Mouse (Mus musculus): ENCODE measurements around the gene Tfe3. TPM values are rescaled to one million over a fixed set of nuclear protein-coding genes. Genes with fewer than 3 reads are reported as not detected.

The Tfe3 gene
- polyA plus RNA-seq, 1 experiment from 2014 or later, result 21.7 TPM

DNA sequence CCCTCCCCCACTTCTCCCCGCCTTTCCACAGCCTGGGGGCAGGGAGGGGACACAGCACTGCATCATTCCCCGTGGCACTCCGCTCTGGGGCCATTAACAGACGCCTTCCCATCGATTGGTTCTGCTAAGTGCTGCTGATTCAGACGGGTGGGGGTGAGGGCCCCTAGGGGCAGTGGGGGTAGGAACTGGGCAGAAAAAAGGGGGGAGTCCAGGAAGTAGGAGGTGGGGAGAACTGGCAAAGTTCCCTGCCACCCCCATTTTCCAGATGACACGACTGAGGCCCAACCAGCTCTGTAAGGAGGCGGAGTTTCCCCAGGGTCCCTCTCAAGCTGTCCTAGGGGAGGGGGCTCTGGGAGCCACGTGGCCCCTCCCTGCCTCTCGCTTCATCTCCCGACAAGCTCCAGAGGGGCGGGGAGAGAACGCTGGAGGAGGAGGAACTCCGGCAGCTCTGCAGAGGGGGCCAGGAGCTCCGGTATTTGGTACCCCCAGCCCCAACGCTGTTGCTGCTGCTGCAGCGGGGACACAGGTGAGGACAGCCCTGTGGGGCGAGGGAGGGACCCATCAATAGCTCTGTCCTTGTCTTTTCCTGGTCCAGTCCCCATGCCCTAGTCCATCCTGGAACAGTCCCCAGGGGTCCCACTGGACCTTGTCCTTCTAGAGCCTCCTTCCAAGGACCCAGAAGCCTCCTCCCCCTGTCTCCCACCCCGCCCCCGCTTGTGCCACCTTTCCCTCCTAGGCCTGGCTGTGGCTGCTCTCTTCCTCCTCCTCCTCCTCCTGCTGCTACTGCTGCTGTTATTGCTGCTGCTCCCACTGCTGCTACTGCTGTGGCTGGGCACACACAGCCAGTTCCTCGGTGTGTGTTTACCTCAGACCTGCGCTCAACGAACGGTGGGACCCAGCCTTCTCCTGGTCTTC, 59.8 kb downstream of the Tfe3 start, which contains the start of gene Kcnd1:
Gene Kcnd1 (plus strand): TSS at position 425 of the 915 bp plus-strand sequence.
- no peak within 1 kb of the TSS for H3K9ac ChIP-seq (ENCODE audit: low read depth, low read length)
- peak within 1 kb of the TSS; percentile 14 for H3K4me3 ChIP-seq (ENCODE audit: low read depth, low read length)
- no peaks in the 10 kb centered on the region for H3K4me1 ChIP-seq (replicated peaks; ENCODE audit: control insufficient read depth, insufficient read depth, low read length)
- no peaks in the 10 kb centered on the region for H3K36me3 ChIP-seq (ENCODE audit: control insufficient read depth, insufficient read depth, low read length)
- no peak within 1 kb of the TSS for H3K27ac ChIP-seq (ENCODE audit: low read depth, low read length)
- H3K9me3 ChIP-seq (ENCODE audit: control insufficient read depth, low read length), result no peaks in the 10 kb centered on the region; the same call in 1 of the 2 replicates
- 25% methylated on average over 17 of the region's 24 CpGs for WGBS
- H3K27me3 ChIP-seq (ENCODE audit: control insufficient read depth, insufficient read depth, low read length), result no peaks in the 10 kb centered on the region
- peak; percentile 10 for DNase-seq (ENCODE audit: low spot score)
- peak; percentile 56 for ATAC-seq (ENCODE audit: low FRiP score)
- peak within 1 kb of the TSS; percentile 34; the same call in 1 of the 2 replicates for H3K4me2 ChIP-seq (replicated peaks; ENCODE audit: low read depth, low read length)

MicroRNAs within 50 kb of the gene (microRNA counts, 519-probe panel; counts per million panel counts)
- 4,180 counts per million, percentile 41 among the panel's probes with 10 or more counts for microRNA mmu-miR-1198

Other genes starting within 250 kb of the Tfe3 start
- gene Foxp3, start 188.9 kb upstream of the Tfe3 start, polyA plus RNA-seq (2014; fragmentation: Nextera tagmentation; extraction: Ambion mirVana), result 0.10 TPM in 1 of 2 replicates, not detected in the other
- gene Ppp1r3f, start 188.3 kb upstream of the Tfe3 start, polyA plus RNA-seq (2014; fragmentation: Nextera tagmentation; extraction: Ambion mirVana), result 1.3 and 1.6 TPM in 2 replicates
- gene Ccdc22, start 157.0 kb upstream of the Tfe3 start, polyA plus RNA-seq (2014; fragmentation: Nextera tagmentation; extraction: Ambion mirVana), result 22.4 and 25.8 TPM in 2 replicates
- 0.04 TPM in 1 of 2 replicates, not detected in the other for gene Cacna1f, start 155.5 kb upstream of the Tfe3 start, polyA plus RNA-seq (2014; fragmentation: Nextera tagmentation; extraction: Ambion mirVana)
- 13.9 and 14.5 TPM in 2 replicates for gene Syp, start 124.1 kb upstream of the Tfe3 start, polyA plus RNA-seq (2014; fragmentation: Nextera tagmentation; extraction: Ambion mirVana)
- 1.9 and 2.5 TPM in 2 replicates for gene Prickle3, start 105.3 kb upstream of the Tfe3 start, polyA plus RNA-seq (2014; fragmentation: Nextera tagmentation; extraction: Ambion mirVana)
- 45.7 and 49.3 TPM in 2 replicates for gene Plp2, start 91.2 kb upstream of the Tfe3 start, polyA plus RNA-seq (2014; fragmentation: Nextera tagmentation; extraction: Ambion mirVana)
- gene Magix, start 81.3 kb upstream of the Tfe3 start, polyA plus RNA-seq (2014; fragmentation: Nextera tagmentation; extraction: Ambion mirVana), result 0.07 and 0.25 TPM in 2 replicates
- 35.6 and 47.7 TPM in 2 replicates for gene Gpkow, start 65.4 kb upstream of the Tfe3 start, polyA plus RNA-seq (2014; fragmentation: Nextera tagmentation; extraction: Ambion mirVana)
- gene Wdr45, start 48.2 kb upstream of the Tfe3 start, polyA plus RNA-seq (2014; fragmentation: Nextera tagmentation; extraction: Ambion mirVana), result 16.1 and 18.7 TPM in 2 replicates
- not detected in 2 replicates for gene Gm45208, start 40.3 kb upstream of the Tfe3 start, polyA plus RNA-seq (2014; fragmentation: Nextera tagmentation; extraction: Ambion mirVana)
- gene Praf2, start 34.1 kb upstream of the Tfe3 start, polyA plus RNA-seq (2014; fragmentation: Nextera tagmentation; extraction: Ambion mirVana), result 98.3 and 108 TPM in 2 replicates
- gene Ccdc120, start 11.7 kb upstream of the Tfe3 start, polyA plus RNA-seq (2014; fragmentation: Nextera tagmentation; extraction: Ambion mirVana), result 19.9 and 21.5 TPM in 2 replicates
- gene Gripap1, start 27.2 kb downstream of the Tfe3 start, polyA plus RNA-seq (2014; fragmentation: Nextera tagmentation; extraction: Ambion mirVana), result 46.1 and 53.6 TPM in 2 replicates
- 1.6 and 2.2 TPM in 2 replicates for gene Kcnd1, start 59.7 kb downstream of the Tfe3 start, polyA plus RNA-seq (2014; fragmentation: Nextera tagmentation; extraction: Ambion mirVana)
- 32.4 and 37.5 TPM in 2 replicates for gene Otud5, start 78.8 kb downstream of the Tfe3 start, polyA plus RNA-seq (2014; fragmentation: Nextera tagmentation; extraction: Ambion mirVana)
- 6.4 and 7.1 TPM in 2 replicates for gene Pim2, start 115.7 kb downstream of the Tfe3 start, polyA plus RNA-seq (2014; fragmentation: Nextera tagmentation; extraction: Ambion mirVana)
- gene Slc35a2, start 121.5 kb downstream of the Tfe3 start, polyA plus RNA-seq (2014; fragmentation: Nextera tagmentation; extraction: Ambion mirVana), result 11.5 and 13.3 TPM in 2 replicates
- gene Pqbp1, start 136.7 kb downstream of the Tfe3 start, polyA plus RNA-seq (2014; fragmentation: Nextera tagmentation; extraction: Ambion mirVana), result 155 and 161 TPM in 2 replicates
- 168 and 179 TPM in 2 replicates for gene Timm17b, start 136.8 kb downstream of the Tfe3 start, polyA plus RNA-seq (2014; fragmentation: Nextera tagmentation; extraction: Ambion mirVana)
- not detected in 2 replicates for gene Gm10491, start 145.3 kb downstream of the Tfe3 start, polyA plus RNA-seq (2014; fragmentation: Nextera tagmentation; extraction: Ambion mirVana)
- not detected in 2 replicates for gene Gm10490, start 147.0 kb downstream of the Tfe3 start, polyA plus RNA-seq (2014; fragmentation: Nextera tagmentation; extraction: Ambion mirVana)
- gene Pcsk1n, start 157.3 kb downstream of the Tfe3 start, polyA plus RNA-seq (2014; fragmentation: Nextera tagmentation; extraction: Ambion mirVana), result 23.9 and 25.9 TPM in 2 replicates
- gene Eras, start 166.0 kb downstream of the Tfe3 start, polyA plus RNA-seq (2014; fragmentation: Nextera tagmentation; extraction: Ambion mirVana), result not detected in 2 replicates
- gene Hdac6, start 185.3 kb downstream of the Tfe3 start, polyA plus RNA-seq (2014; fragmentation: Nextera tagmentation; extraction: Ambion mirVana), result 46.0 and 48.5 TPM in 2 replicates
- 3.9 and 4.9 TPM in 2 replicates for gene Gata1, start 215.5 kb downstream of the Tfe3 start, polyA plus RNA-seq (2014; fragmentation: Nextera tagmentation; extraction: Ambion mirVana)